Mouse (Mus musculus): ENCODE data around the gene Tnfrsf14.

DNA sequence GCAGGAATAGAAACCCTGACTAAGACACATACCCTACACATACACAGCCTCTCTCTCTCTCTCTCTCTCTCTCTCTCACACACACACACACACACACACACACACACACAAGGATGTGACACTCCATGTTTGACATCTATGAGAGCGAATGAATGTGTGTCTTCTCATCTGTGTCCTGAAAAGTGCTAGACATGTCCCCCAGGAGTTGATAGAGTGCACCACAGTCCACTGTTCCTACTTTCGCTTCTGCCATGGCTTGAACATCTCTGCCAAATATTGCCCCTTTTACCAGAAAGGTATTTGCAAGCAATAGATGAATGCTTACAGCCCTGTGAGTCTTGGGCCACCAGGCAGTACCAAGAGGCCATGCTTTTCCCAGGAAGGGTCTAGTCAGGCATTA is 11.8 kb upstream of the Tnfrsf14 start:
- TF ChIP-seq CTCF (IDR thresholded peaks at IDR 0.05; ENCODE audit: extremely low read depth, insufficient read length, insufficient replicate concordance, low read depth, low read length), result no peak
- TF ChIP-seq POLR2A (IDR thresholded peaks at IDR 0.05; ENCODE audit: low read depth, low read length), result no peak
